Mouse (Mus musculus) heart, adult 2 months (tissue): Measurements from ENCODE around the gene Zfp617. TPM values are rescaled to one million over a fixed set of nuclear protein-coding genes. Genes with fewer than 3 reads are reported as not detected.
"Not testable (repeated sequence)": the region's sequence is repeated elsewhere in the genome, so short reads cannot be mapped to it uniquely, and the experiment has no call there.

ENCODE experiments used
- DNase-seq, 2 experiments: peaks; one replicate each; pipeline ENCODE4 v3.0.0; 2021
- H3K27ac ChIP-seq: fragments of 200-600 bp; 2 replicates; pipeline ENCODE4 v1.8.1; 2022
- H3K27me3 ChIP-seq: fragments of 200-500 bp; 2 replicates; pipeline ENCODE4 v1.6.1; 2012; ENCODE audit warnings: mild to moderate bottlenecking, low read length, inconsistent platforms, mixed read lengths; ENCODE audit not compliant: control insufficient read depth, insufficient read depth
- H3K36me3 ChIP-seq: fragments of 200-500 bp; 2 replicates; pipeline ENCODE4 v1.6.1; 2012; ENCODE audit warnings: low read length, inconsistent platforms; ENCODE audit not compliant: control insufficient read depth, insufficient read depth
- H3K4me1 ChIP-seq: fragments of 200-500 bp; 2 replicates; pipeline ENCODE4 v1.6.1; 2011; ENCODE audit warnings: low read length; ENCODE audit not compliant: control insufficient read depth, insufficient read depth
- H3K4me3 ChIP-seq: fragments of 200-600 bp; 2 replicates; pipeline ENCODE4 v1.8.1; 2022
- H3K79me2 ChIP-seq: fragments of 200-500 bp; replicated peaks from 2 replicates; pipeline ENCODE4 v1.6.1; 2012; ENCODE audit warnings: mild to moderate bottlenecking, inconsistent platforms, low read length, moderate library complexity, mixed read lengths; ENCODE audit not compliant: control insufficient read depth, insufficient read depth
- H3K9ac ChIP-seq: fragments of 200-500 bp; 2 replicates; pipeline ENCODE4 v1.6.1; 2012; ENCODE audit warnings: low read depth, mild to moderate bottlenecking, control low read depth, inconsistent platforms, low read length, mixed read lengths
- CTCF ChIP-seq: fragments of 200-600 bp; IDR thresholded peaks from 2 replicates; pipeline ENCODE4 v1.8.1; 2022; ENCODE audit warnings: antibody characterized with exemption, mild to moderate bottlenecking, moderate library complexity
- EP300 ChIP-seq: fragments of 200-500 bp; IDR thresholded peaks from 2 replicates; pipeline ENCODE4 v1.6.1; 2011; ENCODE audit warnings: low read depth, low read length, control low read depth; ENCODE audit not compliant: insufficient read depth
- POLR2A ChIP-seq: fragments of 200-500 bp; IDR thresholded peaks from 2 replicates; pipeline ENCODE4 v1.6.1; 2011; ENCODE audit warnings: mild to moderate bottlenecking, low read depth, low read length, control low read depth; ENCODE audit not compliant: insufficient read depth
- WGBS: fragments of 180-500 bp; shearing (Covaris S2); methylation state at CpG from one replicate; pipeline ENCODE4 v1.1.7; 2018; 5-methylcytosine and 5-hydroxymethylcytosine counted together
- intact Hi-C: fragments of 180-260 bp; cut with DNase I; formaldehyde crosslinking; loops from one replicate; pipeline ENCODE4 v1.15.1; 2025
- polyA plus RNA-seq: library from polyadenylated mRNA; depleted of rRNA; stranded (reverse); fragments of >200 nt; gene quantifications from 2 replicates; pipeline ENCODE4 v1.2.3, GENCODE M21; 2012
- total RNA-seq, 2 experiments: library from RNA; stranded (reverse); gene quantifications; 2 replicates each; pipeline ENCODE4 v1.2.3; 2021

Gene Zfp617
- total and polyA plus RNA-seq, 3 experiments: 4.7 to 24.4 (median 19.8) TPM

GRCm38 (mm10) chr8:71927779-71928178 is 19.3 kb downstream of the Zfp617 start:
- intact Hi-C loops: no loop called here
- Histone ChIP-seq H3K4me1 (peaks cover 2% of the 10 kb centered on the region), H3K4me3 (no peak overlapping the region), H3K79me2 (peaks cover 3% of the 10 kb centered on the region), H3K36me3 (peaks cover 14% of the 10 kb centered on the region), H3K27me3 (no peaks in the 10 kb centered on the region), H3K9ac (no peak overlapping the region), H3K27ac (no peak overlapping the region)
- DNase-seq: no peak
- TF ChIP-seq CTCF: no peak
- no peak for TF ChIP-seq EP300
- TF ChIP-seq POLR2A: no peak

GRCm38 (mm10) chr8:71938037-71938436 is 29.6 kb downstream of the Zfp617 start:
- 75% methylated on average over 2 of the region's 2 CpGs for WGBS
- H3K4me1 ChIP-seq, H3K36me3 ChIP-seq, H3K4me3 ChIP-seq, intact Hi-C loops, H3K27ac ChIP-seq, H3K79me2 ChIP-seq, DNase-seq, H3K9ac ChIP-seq, H3K27me3 ChIP-seq: not testable (repeated sequence)

GRCm38 (mm10) chr8:71940293-71941208 is 32.1 kb downstream of the Zfp617 start:
- DNase-seq: no peak
- Histone ChIP-seq H3K27me3 (no peaks in the 10 kb centered on the region), H3K36me3 (no peaks in the 10 kb centered on the region), H3K27ac (no peak overlapping the region), H3K4me1 (no peaks in the 10 kb centered on the region), H3K9ac (no peak overlapping the region), H3K4me3 (no peak overlapping the region), H3K79me2 (no peaks in the 10 kb centered on the region)
- no peak for TF ChIP-seq POLR2A
- no peak for TF ChIP-seq EP300
- TF ChIP-seq CTCF: no peak
- intact Hi-C loops: no loop called here
- 65% methylated on average over 2 of the region's 2 CpGs for WGBS

- WGBS: 79% methylated on average over 1 of the region's 1 CpGs
Measured at GRCm38 (mm10) chr8:71941776-71942175, 33.3 kb downstream of the Zfp617 start.

GRCm38 (mm10) chr8:71948624-71949023 is 40.2 kb downstream of the Zfp617 start:
- intact Hi-C loops: no loop called here
- Histone ChIP-seq H3K4me1 (0 out of 2 replicates have a peak, but pooled peaks cover 1% of the 10 kb centered on the region), H3K79me2 (no peaks in the 10 kb centered on the region), H3K9ac (no peak overlapping the region), H3K27me3 (no peaks in the 10 kb centered on the region), H3K4me3 (no peak overlapping the region), H3K27ac (no peak overlapping the region), H3K36me3 (peaks cover 2% of the 10 kb centered on the region; the same call in 1 of the 2 replicates)
- TF ChIP-seq EP300 (no peak), POLR2A (no peak), CTCF (no peak)
- 87% methylated on average over 5 of the region's 5 CpGs for WGBS
- no peak for DNase-seq

More at GRCm38 (mm10) chr8:71941776-71942175, 33.3 kb downstream of the Zfp617 start:
- H3K9ac ChIP-seq: no peak overlapping the region
- intact Hi-C loops: no loop called here
- H3K4me1 ChIP-seq: no peaks in the 10 kb centered on the region
- no peak for DNase-seq
- H3K36me3 ChIP-seq: no peaks in the 10 kb centered on the region
- H3K27me3 ChIP-seq: no peaks in the 10 kb centered on the region
- TF ChIP-seq POLR2A (no peak), CTCF (no peak), EP300 (no peak)
- no peak overlapping the region for H3K4me3 ChIP-seq
- H3K27ac ChIP-seq: no peak overlapping the region
- no peaks in the 10 kb centered on the region for H3K79me2 ChIP-seq
